Mouse (Mus musculus): ENCODE data around the gene Spred2.

The Spred2 gene

GRCm38 (mm10) chr11:19953919-19954318 is 29.7 kb downstream of the Spred2 start:
- no peak for DNase-seq (ENCODE audit: low read depth, low spot score)

- no peak for DNase-seq (ENCODE audit: low read depth, low spot score)
Measured at GRCm38 (mm10) chr11:19955069-19955468, 30.9 kb downstream of the Spred2 start.

- no peak for DNase-seq (ENCODE audit: low read depth, low spot score)
Measured at GRCm38 (mm10) chr11:19955701-19956100, 31.5 kb downstream of the Spred2 start.

GRCm38 (mm10) chr11:19959006-19959405 is 34.8 kb downstream of the Spred2 start:
- no peak for DNase-seq (ENCODE audit: low read depth, low spot score)

- DNase-seq (ENCODE audit: low read depth, low spot score) = no peak
Measured at GRCm38 (mm10) chr11:19959897-19960296, 35.7 kb downstream of the Spred2 start.

GRCm38 (mm10) chr11:19960541-19960940 is 36.4 kb downstream of the Spred2 start:
- no peak for DNase-seq (ENCODE audit: low read depth, low spot score)

GRCm38 (mm10) chr11:19961088-19961487 is 36.9 kb downstream of the Spred2 start:
- DNase-seq (ENCODE audit: low read depth, low spot score) = no peak

- no peak for DNase-seq (ENCODE audit: low read depth, low spot score)
Measured at GRCm38 (mm10) chr11:19961766-19962365, 37.7 kb downstream of the Spred2 start.

GRCm38 (mm10) chr11:19962796-19963195 is 38.6 kb downstream of the Spred2 start:
- no peak for DNase-seq (ENCODE audit: low read depth, low spot score)

- no peak for DNase-seq (ENCODE audit: low read depth, low spot score)
Measured at GRCm38 (mm10) chr11:19963717-19964141, 39.6 kb downstream of the Spred2 start.

- no peak for DNase-seq (ENCODE audit: low read depth, low spot score)
Measured at GRCm38 (mm10) chr11:19964333-19964732, 40.2 kb downstream of the Spred2 start.

- DNase-seq (ENCODE audit: low read depth, low spot score) = no peak
Measured at GRCm38 (mm10) chr11:19965037-19965611, 40.9 kb downstream of the Spred2 start.

GRCm38 (mm10) chr11:19965664-19966063 is 41.5 kb downstream of the Spred2 start:
- no peak for DNase-seq (ENCODE audit: low read depth, low spot score)

GRCm38 (mm10) chr11:19966294-19966693 is 42.1 kb downstream of the Spred2 start:
- no peak for DNase-seq (ENCODE audit: low read depth, low spot score)

- no peak for DNase-seq (ENCODE audit: low read depth, low spot score)
Measured at GRCm38 (mm10) chr11:19969584-19969983, 45.4 kb downstream of the Spred2 start.

- DNase-seq (ENCODE audit: low read depth, low spot score) = no peak
Measured at GRCm38 (mm10) chr11:19971954-19972750, 48.0 kb downstream of the Spred2 start.

- DNase-seq (ENCODE audit: low read depth, low spot score) = no peak
Measured at GRCm38 (mm10) chr11:19973032-19973790, 49.0 kb downstream of the Spred2 start.

- DNase-seq (ENCODE audit: low read depth, low spot score) = no peak
Measured at GRCm38 (mm10) chr11:19976032-19976431, 51.9 kb downstream of the Spred2 start.

GRCm38 (mm10) chr11:19977687-19978086 is 53.5 kb downstream of the Spred2 start:
- no peak for DNase-seq (ENCODE audit: low read depth, low spot score)

- DNase-seq (ENCODE audit: low read depth, low spot score) = no peak
Measured at GRCm38 (mm10) chr11:19979338-19979737, 55.2 kb downstream of the Spred2 start.

- no peak for DNase-seq (ENCODE audit: low read depth, low spot score)
Measured at GRCm38 (mm10) chr11:19982113-19982512, 57.9 kb downstream of the Spred2 start.

GRCm38 (mm10) chr11:19982779-19983178 is 58.6 kb downstream of the Spred2 start:
- DNase-seq (ENCODE audit: low read depth, low spot score) = no peak

Data from c-Kit-negative CD71-positive TER-119-positive erythroid progenitor cells, embryonic 14.5 days (primary cell).